Mouse (Mus musculus) ES-Bruce4 (cell line): ENCODE results near the gene Zdhhc13. TPM values are rescaled to one million over a fixed set of nuclear protein-coding genes. Genes with fewer than 3 reads are reported as not detected.

Source experiments
- H3K27ac ChIP-seq: 2 replicates; pipeline ENCODE4 v1.5.1; 2012; ENCODE audit warnings: low read length, inconsistent platforms; ENCODE audit not compliant: insufficient read depth
- H3K27me3 ChIP-seq: 2 replicates; pipeline ENCODE4 v1.6.1; 2012; ENCODE audit warnings: mild to moderate bottlenecking, low read length, inconsistent platforms; ENCODE audit not compliant: control insufficient read depth, poor library complexity, insufficient read depth, severe bottlenecking
- H3K36me3 ChIP-seq: 2 replicates; pipeline ENCODE4 v1.6.1; 2012; ENCODE audit warnings: inconsistent platforms, mild to moderate bottlenecking, low read length, moderate library complexity; ENCODE audit not compliant: control insufficient read depth, poor library complexity, insufficient read depth, severe bottlenecking
- H3K4me1 ChIP-seq: one replicate; pipeline ENCODE4 v1.8.1; 2011; ENCODE audit warnings: low read length; ENCODE audit not compliant: control insufficient read depth, insufficient read depth
- H3K4me3 ChIP-seq: 2 replicates; pipeline ENCODE4 v1.5.1; 2011; ENCODE audit warnings: low read depth, mild to moderate bottlenecking, low read length
- H3K9ac ChIP-seq: 2 replicates; pipeline ENCODE4 v1.6.1; 2012; ENCODE audit warnings: low read depth, mild to moderate bottlenecking, inconsistent platforms; ENCODE audit not compliant: poor library complexity, severe bottlenecking
- H3K9me3 ChIP-seq: replicated peaks from 2 replicates; pipeline ENCODE4 v1.6.1; 2012; ENCODE audit warnings: mild to moderate bottlenecking, low read length, inconsistent platforms; ENCODE audit not compliant: control insufficient read depth, poor library complexity, insufficient read depth, severe bottlenecking
- CTCF ChIP-seq: IDR thresholded peaks from one replicate; pipeline ENCODE4 v1.8.1; 2011; ENCODE audit warnings: low read depth, low read length
- EP300 ChIP-seq: IDR thresholded peaks from 2 replicates; pipeline ENCODE4 v1.6.1; 2011; ENCODE audit warnings: low read depth, low read length; ENCODE audit not compliant: insufficient read depth
- POLR2A ChIP-seq: IDR thresholded peaks from one replicate; pipeline ENCODE4 v1.8.1; 2011; ENCODE audit warnings: low read length; ENCODE audit not compliant: insufficient read depth
- polyA plus RNA-seq: library from polyadenylated mRNA; stranded (reverse); fragments of >200 nt; gene quantifications from 2 replicates; pipeline ENCODE4 v1.2.4, GENCODE M21; 2011; ENCODE audit warnings: low read depth; ENCODE audit not compliant: missing spikeins, insufficient read depth, insufficient read length

Zdhhc13 gene
- polyA plus RNA-seq, 1 experiment, result 52.1 TPM

DNA sequence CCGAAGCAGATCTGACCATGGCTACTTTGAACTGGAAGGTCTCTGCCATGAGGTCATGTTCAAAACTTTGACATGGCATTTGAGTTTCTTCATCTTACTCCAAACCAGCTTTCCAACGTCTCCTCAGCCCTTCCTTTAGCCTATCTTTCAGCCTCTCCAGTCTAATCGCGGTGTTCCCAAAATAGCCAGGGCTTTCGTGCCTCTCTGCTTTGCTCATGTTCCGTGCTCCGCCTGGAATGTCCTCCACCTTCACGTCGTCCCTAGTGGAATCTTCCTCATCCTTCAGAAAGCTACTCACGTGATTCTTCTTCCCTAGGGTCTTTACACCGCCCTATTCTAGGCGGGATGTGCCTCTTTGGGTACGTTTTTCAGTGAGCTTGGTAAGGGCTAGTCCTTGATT lies 64.7 kb downstream of the Zdhhc13 start:
- no peaks in the 10 kb centered on the region for H3K27me3 ChIP-seq
- no peak overlapping the region for H3K4me3 ChIP-seq
- no peaks in the 10 kb centered on the region for H3K4me1 ChIP-seq
- H3K9me3 ChIP-seq, result no peaks in the 10 kb centered on the region; the same call in 1 of the 2 replicates
- no peaks in the 10 kb centered on the region for H3K36me3 ChIP-seq
- H3K27ac ChIP-seq, result no peak overlapping the region
- TF ChIP-seq CTCF (no peak), EP300 (no peak), POLR2A (no peak)
- H3K9ac ChIP-seq, result no peak overlapping the region

DNA sequence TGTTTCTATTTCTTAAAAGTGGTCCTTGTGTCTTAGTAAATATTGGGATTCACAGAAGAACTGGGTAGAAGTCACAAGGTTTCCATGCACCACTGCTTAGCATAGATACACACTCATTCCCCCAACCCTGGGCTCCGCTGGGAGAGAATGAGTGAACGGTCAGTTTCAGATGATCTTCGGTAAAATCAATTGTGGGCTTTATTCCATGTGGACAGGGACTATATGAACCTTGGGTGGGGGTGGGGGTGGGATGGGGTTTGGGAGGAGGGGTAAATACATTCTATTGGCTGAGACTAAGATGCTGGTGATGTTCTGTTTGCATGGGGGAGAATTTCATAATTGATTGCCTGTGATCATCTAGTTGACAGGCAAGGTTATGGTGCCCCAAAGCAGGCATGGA lies 66.7 kb downstream of the Zdhhc13 start:
- Histone ChIP-seq H3K27ac (no peak overlapping the region), H3K4me1 (no peaks in the 10 kb centered on the region), H3K27me3 (no peaks in the 10 kb centered on the region), H3K4me3 (no peak overlapping the region), H3K36me3 (no peaks in the 10 kb centered on the region), H3K9ac (no peak overlapping the region), H3K9me3 (no peaks in the 10 kb centered on the region)
- no peak for TF ChIP-seq EP300
- TF ChIP-seq CTCF, result no peak
- no peak for TF ChIP-seq POLR2A

DNA sequence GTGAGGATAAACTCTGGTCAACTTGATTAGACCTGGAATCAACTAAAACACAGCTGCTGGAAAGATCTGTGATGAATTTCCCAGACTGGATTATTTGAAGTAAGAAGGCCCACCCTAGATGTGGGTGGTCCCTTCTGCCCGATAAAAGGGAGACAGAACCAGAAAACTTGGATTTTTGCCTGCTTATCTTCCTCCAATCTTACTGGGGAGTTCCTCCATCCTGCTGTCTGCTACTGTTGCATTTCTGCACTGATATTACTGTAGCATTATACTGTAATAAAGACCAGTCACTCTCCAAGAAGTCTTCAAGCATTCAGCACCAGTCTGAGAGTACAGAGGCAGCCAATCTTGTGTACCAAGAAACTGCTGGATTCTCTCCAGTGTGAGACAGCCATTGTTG lies 69.5 kb downstream of the Zdhhc13 start:
- Histone ChIP-seq H3K4me1 (no peaks in the 10 kb centered on the region), H3K9ac (no peak overlapping the region)
- TF ChIP-seq CTCF (no peak), POLR2A (no peak)

DNA sequence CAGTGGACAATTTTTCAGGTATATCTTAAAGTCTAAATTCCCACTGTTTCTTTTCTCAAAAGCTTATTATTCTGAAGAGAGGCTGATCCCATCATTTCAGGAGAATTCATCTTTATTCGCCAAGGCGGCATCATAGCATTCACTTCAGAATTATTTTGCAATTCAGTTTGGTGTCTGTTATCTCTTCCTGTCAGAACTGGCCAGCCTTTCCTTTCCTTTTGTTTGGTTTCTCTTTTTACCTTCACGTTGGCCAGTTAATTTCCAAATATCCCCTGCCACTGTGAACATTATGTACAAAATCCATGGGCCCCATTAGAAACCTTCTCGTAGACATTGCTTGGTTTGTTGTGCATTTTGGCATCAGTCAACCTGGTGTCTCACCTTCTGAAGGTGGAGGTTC lies 70.6 kb downstream of the Zdhhc13 start:
- Histone ChIP-seq H3K27me3 (no peaks in the 10 kb centered on the region), H3K4me3 (no peak overlapping the region), H3K9me3 (no peaks in the 10 kb centered on the region), H3K9ac (no peak overlapping the region), H3K27ac (no peak overlapping the region), H3K36me3 (no peaks in the 10 kb centered on the region), H3K4me1 (no peaks in the 10 kb centered on the region)
- no peak for TF ChIP-seq EP300
- TF ChIP-seq POLR2A, result no peak
- no peak for TF ChIP-seq CTCF

More for the DNA sequence above, 69.5 kb downstream of the Zdhhc13 start:
- no peaks in the 10 kb centered on the region for H3K27me3 ChIP-seq
- H3K4me3 ChIP-seq, result no peak overlapping the region
- no peaks in the 10 kb centered on the region for H3K9me3 ChIP-seq
- H3K27ac ChIP-seq, result no peak overlapping the region
- no peaks in the 10 kb centered on the region for H3K36me3 ChIP-seq

DNA sequence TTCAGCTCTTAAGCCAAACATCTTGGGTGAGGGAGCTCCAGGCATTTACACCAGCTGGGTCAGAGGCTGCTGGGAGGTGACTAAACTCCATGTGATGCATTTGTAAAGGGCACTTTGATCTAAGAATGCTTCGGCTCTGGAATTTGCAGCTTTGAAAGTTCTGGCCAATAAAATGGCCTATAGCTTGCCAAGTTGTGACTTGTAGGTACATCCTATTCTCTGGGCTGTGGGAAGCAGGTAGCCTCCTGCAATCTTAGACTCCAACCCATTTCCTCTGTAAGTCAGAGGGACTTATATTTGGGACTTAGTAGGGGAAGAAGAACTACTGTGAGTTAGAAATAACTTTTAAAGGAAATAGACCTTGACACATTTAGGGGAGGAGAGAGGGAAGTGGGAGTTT lies 72.1 kb downstream of the Zdhhc13 start:
- no peak for TF ChIP-seq POLR2A
- no peak for TF ChIP-seq CTCF
- no peak for TF ChIP-seq EP300
- Histone ChIP-seq H3K36me3 (0 out of 2 replicates have a peak, but pooled peaks cover 3% of the 10 kb centered on the region), H3K9ac (no peak overlapping the region), H3K4me3 (no peak overlapping the region), H3K27me3 (no peaks in the 10 kb centered on the region), H3K4me1 (no peaks in the 10 kb centered on the region), H3K27ac (no peak overlapping the region), H3K9me3 (no peaks in the 10 kb centered on the region)

DNA sequence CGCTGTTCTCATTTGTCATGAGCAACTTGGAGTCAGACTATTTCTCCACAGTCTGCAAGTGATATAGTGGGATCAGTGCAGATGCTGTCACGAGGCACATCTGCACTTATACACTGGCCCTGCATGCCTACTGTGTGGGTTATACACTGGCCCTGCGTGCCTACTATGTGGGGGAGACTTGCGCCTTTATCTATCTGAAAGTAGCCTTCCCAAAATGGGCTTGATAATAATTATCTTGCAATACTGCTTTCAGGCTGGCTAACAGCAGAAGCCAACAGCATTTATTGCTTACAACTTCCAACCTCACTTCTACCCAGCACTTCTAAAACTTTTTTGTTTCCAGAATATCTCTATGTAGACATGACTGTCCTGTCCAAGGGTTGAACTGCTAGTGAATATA lies 73.0 kb downstream of the Zdhhc13 start:
- no peaks in the 10 kb centered on the region for H3K27me3 ChIP-seq
- no peak overlapping the region for H3K9ac ChIP-seq
- H3K4me3 ChIP-seq, result no peak overlapping the region
- TF ChIP-seq CTCF, result no peak
- TF ChIP-seq POLR2A, result no peak
- TF ChIP-seq EP300, result no peak
- no peak overlapping the region for H3K27ac ChIP-seq
- H3K9me3 ChIP-seq, result no peaks in the 10 kb centered on the region
- H3K36me3 ChIP-seq, result 0 out of 2 replicates have a peak, but pooled peaks cover 5% of the 10 kb centered on the region
- no peaks in the 10 kb centered on the region for H3K4me1 ChIP-seq
